Mouse (Mus musculus) erythroid progenitor cell, adult 5-6 weeks (primary cell): Measurements from ENCODE around the gene Rtkn2. TPM values are rescaled to one million over a fixed set of nuclear protein-coding genes. Genes with fewer than 3 reads are reported as not detected.
"Not testable (repeated sequence)": the region's sequence is repeated elsewhere in the genome, so short reads cannot be mapped to it uniquely, and the experiment has no call there.

ENCODE experiments used
- ATAC-seq: replicated peaks from 2 replicates; pipeline ENCODE4 v1.8.0; 2016; ENCODE audit warnings: moderate number of reproducible peaks, mild to moderate bottlenecking, moderate TSS enrichment, inconsistent platforms; ENCODE audit not compliant: poor library complexity, low FRiP score, severe bottlenecking
- total RNA-seq, 2 experiments: library from RNA; stranded (forward) in 1 of 2; stranded (reverse) in 1 of 2; fragments of 150-400 nt in 1 of 2; fragments of 186-747, 209-891 nt in 1 of 2; gene quantifications; 2 replicates each; pipeline versions ENCODE4 v1.2.3 to v1.2.4; 2015 to 2017; ENCODE audit warnings: low replicate concordance in 2 of 2

The Rtkn2 gene
- total RNA-seq, 2 experiments from 2014 or later = 4.1 TPM; not detected in 1

DNA sequence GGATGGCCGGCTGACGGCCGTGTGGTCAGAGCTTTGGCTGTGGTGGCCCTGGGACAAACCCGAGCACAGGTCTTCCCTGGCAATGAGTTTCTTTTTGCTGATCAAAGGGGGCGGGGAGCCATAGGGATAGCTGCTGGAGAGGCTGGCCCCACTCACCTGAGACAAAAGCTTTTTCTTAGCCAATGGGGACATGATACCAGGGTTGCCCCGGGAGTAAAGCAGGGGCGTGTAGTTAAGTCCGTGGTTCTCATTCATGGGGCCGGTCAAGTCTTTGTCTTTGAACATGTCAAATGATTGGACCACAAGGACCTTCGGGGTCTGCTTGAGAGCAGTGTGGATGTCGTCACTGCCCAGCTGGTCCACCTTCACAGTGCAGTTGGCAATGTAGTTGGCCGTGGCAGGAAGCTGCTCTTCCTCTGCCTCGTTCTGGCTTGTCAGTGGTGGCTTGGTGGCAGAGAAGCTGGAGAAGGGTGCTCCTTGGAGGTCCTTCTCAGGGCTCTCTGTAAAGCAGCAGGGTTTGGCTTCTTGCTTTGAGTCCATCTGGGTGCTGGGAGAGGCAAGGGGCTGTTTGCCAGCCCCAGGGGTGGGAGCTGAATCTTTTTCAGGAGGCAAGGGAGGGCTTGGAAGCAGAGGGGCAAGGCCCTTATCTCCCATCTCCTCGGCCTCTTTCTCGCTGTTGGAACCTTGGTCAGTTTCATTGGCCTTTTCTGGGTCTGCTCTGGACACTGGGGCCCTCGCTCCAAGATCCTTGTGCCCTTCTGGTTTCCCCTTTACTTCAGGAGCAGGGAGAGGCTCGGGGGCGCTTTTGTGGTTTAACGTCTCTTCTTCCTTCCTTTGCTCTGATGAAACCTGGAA, 118.7 kb downstream of the Rtkn2 start:
- no peak for ATAC-seq

GRCm38 (mm10) chr10:68099801-68100200, 120.4 kb downstream of the Rtkn2 start:
- not testable (repeated sequence) for ATAC-seq

GRCm38 (mm10) chr10:68100506-68100905, 121.1 kb downstream of the Rtkn2 start:
- no peak for ATAC-seq

- no peak for ATAC-seq
Measured at GRCm38 (mm10) chr10:68101251-68101650, 121.9 kb downstream of the Rtkn2 start.

DNA sequence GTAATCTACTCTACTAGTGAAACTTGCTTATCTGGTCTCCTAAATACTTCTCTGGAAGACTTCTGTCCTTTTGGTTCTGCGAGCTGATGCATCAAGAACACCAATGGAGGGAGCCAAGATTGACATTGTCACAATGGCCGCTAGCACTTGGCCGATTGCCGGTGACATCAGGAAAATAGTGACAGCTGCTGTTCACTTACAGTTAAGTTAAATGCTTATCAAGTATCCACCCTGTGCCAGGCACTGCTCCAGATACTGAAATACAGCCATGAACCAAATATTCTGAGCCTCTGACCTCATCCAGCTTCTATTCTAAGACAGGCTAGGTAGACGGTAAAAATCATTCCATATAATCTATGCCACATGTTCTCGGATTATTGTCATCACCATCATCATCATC, 123.2 kb downstream of the Rtkn2 start:
- ATAC-seq = peak; percentile 60

DNA sequence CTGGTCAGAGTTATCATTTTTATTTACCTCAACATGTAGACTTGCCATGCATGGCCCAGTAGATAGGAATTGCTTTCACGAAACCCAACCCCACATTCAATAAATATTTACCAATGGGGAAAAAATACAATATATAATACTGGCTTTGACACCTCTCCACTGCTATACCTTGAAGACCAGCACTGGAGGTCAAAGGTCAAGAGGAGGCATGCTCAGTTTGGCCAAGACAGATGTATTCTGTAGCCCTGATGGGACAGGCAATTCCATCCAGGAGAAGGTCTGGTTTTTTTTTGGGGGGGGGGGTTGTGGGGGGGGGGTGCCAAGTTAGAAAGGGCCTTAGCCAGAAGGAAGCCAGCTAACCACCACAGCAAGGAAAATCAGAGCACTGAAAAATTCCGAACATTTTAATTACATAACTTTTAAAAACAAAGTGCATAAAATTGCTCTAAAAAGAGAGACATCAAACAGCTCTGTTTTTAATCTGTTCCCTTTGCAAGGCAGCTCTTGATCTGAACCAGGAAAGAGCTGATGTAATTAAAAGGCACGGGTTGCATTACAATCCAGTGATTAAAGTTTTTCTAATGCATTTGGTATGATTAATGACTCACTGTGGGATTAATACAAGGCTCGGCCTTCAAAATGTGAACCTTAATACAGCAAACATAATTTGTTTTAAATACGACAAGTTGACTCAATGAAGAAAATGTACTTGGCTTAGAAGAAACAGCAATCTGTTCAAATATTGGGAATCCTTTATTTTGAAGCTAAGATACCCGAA, 123.9 kb downstream of the Rtkn2 start:
- no peak for ATAC-seq

DNA sequence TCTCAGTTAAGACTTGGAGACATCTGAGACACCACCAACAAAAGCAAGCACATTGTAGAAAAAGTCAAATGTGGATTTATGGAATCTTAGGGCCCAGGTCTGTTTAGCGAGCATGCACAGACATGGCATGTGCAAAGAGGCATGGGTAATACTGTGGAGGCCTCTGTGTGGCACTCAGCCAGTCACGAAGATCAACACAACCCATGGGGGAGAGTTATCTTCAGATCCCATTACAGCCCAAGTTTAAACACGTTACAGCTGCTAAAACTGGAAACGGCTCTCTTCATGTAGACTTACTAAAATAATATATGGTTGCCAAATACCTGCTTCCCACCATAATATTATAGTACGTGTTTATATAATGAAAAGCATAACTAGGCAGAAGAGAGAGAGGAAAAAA, 124.6 kb downstream of the Rtkn2 start:
- ATAC-seq = peak; percentile 71

GRCm38 (mm10) chr10:68104481-68104880, 125.1 kb downstream of the Rtkn2 start:
- peak; percentile 47; the same call in 1 of the 2 replicates for ATAC-seq

- no peak for ATAC-seq
Measured at GRCm38 (mm10) chr10:68104881-68105781, 125.8 kb downstream of the Rtkn2 start.

DNA sequence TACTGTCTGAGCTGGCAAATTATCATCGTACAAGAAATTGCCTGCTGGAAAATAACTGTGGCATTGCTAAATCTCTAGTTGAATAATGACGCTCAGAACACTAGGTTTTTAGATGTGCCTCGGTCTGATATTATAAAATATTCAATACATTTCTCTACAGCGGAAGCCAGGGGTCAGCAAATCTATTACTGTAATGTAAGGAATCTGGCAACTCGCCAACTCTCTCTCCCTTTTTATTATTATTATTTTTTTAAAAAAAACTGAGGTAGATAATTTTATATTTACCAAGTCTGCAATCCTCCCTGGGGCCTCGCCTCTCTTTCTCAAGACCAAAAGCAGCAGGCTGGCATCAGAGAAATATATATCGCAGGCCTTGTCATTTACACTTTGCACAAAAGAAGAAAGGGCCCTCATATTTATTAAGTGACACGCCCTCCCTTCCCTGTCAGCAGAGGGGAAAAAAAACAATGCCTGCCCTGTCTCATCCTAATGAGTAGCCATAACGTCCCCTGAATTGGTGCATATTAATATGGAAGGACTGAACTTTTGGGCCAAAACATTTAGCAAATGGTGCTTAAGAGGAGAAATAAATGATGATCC, 127.1 kb downstream of the Rtkn2 start:
- ATAC-seq = no peak

GRCm38 (mm10) chr10:68107716-68108115, 128.3 kb downstream of the Rtkn2 start:
- no peak for ATAC-seq

Other genes with a start within 250 kb of the Rtkn2 start
- 0.36 TPM in 1 of 2 replicates, not detected in the other for gene Zfp365, start 66.9 kb upstream of the Rtkn2 start, total RNA-seq (2015; ENCODE audit: low replicate concordance)
- not detected in 2 replicates for gene Zfp365, start 66.9 kb upstream of the Rtkn2 start, total RNA-seq (2017; ENCODE audit: low replicate concordance)